Mouse (Mus musculus) CD4-positive, CD25-positive, alpha-beta regulatory T cell, adult 2 months (primary cell): Measurements from ENCODE around the gene Snw1.
"Not testable (repeated sequence)": the region's sequence is repeated elsewhere in the genome, so short reads cannot be mapped to it uniquely, and the experiment has no call there.

ENCODE experiments used
- DNase-seq: peaks from one replicate; pipeline ENCODE4 v3.0.0-alpha.2; 2012; ENCODE audit warnings: low read depth, low spot score

Gene Snw1

DNA sequence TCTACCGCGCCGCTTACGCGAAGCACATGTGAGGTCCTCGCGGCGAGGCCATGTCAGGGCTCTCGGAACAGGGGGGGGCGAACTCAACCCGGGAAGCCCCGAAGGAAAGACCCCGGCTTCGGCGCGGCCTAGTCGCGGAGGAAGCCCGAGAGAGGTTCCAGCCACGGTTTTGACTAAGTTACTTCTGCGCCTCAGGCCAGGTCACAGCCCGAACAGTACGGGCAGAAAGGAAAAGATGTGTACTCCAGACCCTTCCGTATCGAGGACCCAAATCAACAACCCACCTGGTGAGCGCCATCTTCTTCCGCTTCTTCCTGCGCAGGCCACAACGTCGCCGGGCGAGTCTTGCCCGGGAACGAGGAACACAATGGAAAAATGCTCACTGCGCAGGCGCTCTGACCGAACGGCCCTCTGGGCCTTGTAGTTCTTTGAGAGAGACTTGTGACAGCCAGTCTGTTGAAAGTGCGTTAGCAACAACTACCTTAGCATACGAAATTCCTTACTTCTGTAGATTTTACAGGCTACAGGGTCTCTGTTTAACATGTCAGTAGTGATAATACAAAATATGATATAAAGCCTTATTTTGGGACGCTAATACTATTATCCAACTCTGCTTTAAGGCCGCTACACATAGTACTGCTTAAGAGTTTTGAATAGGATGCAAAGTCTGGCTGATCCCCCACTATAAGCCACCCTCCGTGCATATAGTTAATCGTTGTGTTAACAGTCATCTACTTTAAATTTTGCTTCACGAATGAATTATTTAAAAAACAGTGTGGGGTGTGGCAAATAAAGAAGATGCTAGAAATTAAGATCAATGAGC lies at the start of gene Snw1:
Gene Snw1 (minus strand): TSS at position 311 of the 823 bp plus-strand sequence.
- peak; percentile 97 for DNase-seq

DNA sequence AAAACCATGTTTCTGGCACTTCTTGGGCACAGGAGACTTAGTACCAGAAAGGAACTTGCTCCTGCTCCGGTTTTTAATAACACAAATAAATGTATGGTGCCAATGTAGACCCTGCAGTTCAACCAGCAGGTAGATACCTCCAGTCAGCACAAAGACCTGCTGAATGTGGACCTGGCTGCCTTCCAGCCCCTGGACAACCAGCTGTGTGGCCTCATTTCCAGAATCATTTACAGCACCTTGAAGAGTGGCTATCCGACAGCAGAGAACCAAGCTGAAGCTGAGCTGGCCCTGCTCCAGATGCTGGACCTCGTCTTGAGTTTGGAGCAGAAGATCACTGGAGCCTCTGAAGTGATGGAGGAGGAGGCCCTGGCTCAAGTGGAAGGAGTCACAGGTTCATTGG lies 47.5 kb upstream of the Snw1 start:
- DNase-seq, result not testable (repeated sequence)

- not testable (repeated sequence) for DNase-seq
These were observed 41.9 kb upstream of the Snw1 start, which contains the start of gene Gm8300 for GRCm38 (mm10) chr12:87514016-87514415. Gene Gm8300 (plus strand): TSS chr12:87514316.

DNA sequence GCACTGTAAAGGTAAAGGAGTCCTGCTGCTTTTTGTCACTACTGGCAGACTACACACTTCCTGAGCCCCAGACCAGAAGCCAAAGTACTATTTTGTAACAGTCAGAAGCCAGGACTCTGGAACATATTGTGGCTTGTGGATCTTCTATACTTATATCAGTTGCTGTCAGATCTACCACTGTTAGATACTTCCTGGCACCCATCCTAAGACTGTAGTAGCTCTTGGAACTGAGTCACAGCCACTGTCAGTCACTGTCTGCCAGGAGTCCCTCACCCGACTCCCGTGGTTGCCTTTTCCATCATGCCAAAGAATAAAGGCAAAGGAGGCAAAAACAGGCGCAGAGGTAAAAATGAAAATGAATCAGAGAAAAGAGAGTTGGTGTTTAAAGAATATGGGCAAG lies 22.3 kb upstream of the Snw1 start, which contains the start of gene Gm5788:
Gene Gm5788 (plus strand): TSS at position 301 of the 400 bp plus-strand sequence.
- not testable (repeated sequence) for DNase-seq

- DNase-seq, result not testable (repeated sequence)
These were observed 16.6 kb upstream of the Snw1 start for GRCm38 (mm10) chr12:87488683-87489082.

DNA sequence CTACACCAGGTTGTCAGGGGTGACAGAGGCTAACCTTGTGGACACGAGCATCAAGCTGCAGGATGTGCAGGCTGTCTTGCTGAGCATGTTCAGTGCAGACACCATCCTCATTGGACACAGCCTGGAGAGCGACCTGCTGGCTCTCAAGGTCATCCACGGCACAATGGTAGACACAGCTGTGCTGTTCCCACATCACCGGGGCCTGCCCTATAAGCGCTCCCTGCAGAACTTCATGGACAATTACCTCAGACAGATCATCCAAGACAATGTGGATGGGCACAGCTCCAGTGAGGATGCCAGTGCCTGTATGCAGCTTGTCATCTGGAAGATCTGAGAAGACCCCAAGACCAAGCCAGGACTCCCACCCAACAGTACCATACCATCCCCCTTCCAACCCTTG lies 10.4 kb upstream of the Snw1 start:
- DNase-seq, result not testable (repeated sequence)

DNA sequence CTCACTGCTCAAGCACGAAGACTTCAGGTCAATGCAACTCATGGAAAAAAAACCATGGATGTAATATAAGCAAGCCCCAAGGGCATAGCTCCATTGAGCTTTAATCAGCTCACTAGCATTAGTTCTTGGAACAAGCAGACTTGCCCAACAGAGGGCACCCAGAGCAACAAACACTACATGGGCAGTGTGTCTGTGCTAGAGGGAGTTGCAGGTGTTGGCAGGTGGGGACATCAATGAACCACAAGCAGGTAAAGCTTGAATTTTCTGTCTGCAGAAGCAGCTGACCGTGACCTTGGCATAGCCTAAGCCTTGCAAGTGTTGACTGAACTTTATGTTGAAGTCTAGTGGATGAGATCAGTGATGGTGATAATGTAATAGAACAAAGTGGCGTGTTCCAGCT lies 2.7 kb upstream of the Snw1 start:
- DNase-seq, result no peak

DNA sequence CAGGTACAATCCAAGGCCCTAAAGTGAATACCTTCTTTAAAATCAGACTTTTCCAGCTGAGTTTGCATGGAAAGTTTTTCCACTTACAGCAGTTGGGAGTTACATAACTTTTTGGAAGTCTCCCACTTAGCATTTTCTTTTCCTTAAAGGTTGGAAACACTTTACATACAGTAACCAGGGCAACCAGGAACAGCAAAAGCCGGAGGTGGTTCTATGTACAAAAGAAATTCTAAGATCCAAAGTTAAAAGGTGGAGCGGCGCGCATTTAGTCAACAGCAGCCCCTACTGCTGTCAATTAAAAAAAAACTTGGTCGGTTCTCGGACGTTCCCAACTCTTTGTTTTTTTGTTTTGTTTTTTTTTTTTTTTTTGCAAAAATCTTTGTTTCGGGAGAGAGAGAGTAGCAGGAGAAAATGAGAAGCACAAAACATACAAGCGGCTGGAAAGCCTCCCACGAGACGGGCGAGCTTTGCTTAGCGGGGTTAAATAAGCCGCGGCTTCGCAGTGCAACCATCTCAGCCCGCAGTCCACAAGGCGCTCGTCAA lies 582 bp downstream of the Snw1 start:
- no peak for DNase-seq

DNA sequence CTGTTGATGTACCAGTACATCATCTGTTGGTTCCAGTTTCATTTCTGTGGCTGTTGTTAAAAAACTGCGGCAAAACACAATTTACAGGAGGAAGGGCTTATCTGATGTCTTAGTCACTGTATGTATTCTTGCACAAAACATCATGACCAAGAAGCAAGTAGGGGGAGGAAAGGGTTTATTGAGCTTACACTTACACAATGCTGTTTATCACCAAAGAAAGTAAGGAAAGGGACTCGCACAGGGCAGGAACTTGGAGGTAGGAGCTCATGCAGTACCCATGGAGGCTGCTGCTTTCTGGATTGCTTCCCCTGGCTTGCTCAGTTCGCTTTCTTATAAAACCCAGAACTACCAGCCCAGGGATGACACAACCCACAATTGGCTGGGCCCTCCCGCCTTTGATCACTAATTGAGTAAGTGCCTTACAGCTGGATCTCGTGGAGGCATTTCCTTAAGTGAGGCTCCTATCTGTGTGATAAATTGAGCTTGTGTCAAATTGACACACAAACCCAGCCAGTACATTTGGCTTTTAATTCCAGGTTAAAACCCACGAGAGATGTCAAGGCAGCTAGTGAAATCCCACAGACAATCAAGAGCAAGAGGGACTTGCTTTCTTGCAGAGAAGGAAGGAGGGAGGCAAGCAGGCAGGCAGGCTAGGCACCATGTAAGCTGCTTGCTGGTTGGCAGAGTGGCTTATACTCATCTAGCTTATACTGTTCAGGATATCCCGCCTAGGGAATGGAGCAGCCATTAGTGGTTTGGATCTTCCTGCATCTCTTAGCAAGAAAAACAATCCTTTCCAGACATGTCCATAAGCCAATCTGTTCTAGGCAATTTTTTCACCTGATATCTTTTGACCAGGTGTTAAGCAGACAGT lies 1.6 kb downstream of the Snw1 start:
- DNase-seq, result peak; percentile 32

GRCm38 (mm10) chr12:87464678-87465297 lies 7.3 kb downstream of the Snw1 start:
- no peak for DNase-seq

GRCm38 (mm10) chr12:87449456-87449855 lies 22.6 kb downstream of the Snw1 start:
- no peak for DNase-seq

- DNase-seq, result no peak
These were observed 27.9 kb downstream of the Snw1 start for GRCm38 (mm10) chr12:87444211-87444610.

DNA sequence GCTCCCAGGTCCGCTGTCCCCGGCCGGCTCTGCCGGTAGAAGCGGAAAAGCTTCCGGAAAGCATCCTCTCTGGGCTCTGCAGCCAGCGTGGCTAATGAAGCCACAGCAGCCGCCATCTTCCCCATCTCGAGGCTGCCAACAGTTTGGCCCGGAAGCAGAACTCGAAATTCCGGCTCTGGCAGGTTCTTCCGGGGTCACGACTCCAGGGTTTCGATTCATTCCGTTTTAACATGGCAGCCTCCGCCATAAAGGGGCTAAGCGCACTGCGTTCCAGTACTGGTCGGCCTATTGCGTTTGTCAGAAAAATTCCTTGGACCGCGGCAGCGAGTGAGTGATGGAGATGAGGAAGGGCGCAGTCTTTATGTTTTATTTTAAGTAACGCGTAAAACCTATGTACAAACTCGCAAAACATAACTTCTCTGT lies 28.4 kb downstream of the Snw1 start, which contains the start of the genes Slirp and Alkbh1:
Gene Slirp (plus strand): TSS at position 197 of the 423 bp plus-strand sequence.
Gene Alkbh1 (minus strand): TSS at position 318 of the 423 bp plus-strand sequence.
- DNase-seq, result peak; percentile 93

DNA sequence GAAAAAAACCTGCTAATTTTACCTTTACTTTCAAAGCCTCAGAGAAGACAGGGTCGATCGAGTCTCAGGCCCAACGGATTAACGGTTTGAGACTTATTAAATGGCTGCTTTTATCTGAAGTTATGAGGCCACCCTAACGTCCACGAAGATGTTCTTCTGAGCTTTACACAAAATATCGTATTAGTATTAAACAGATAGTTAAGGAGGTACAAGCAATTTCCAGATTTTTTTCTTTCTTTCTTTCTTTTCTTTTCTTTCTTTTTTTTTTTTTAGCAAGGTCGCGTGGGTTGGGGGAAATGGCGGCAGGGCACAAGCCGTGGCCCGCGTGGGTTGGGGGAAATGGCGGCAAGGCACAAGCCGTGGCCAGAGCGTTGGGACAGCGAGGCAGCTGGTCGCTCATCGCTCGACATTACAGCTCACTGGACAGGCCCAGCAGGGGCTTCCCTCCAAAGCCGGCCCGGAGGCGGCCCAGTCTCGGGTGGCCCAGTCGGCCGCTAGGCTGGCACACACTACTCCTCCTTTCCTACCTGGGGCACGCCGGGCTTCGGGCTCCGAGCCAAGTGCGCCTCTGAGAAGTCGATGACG lies 28.9 kb downstream of the Snw1 start:
- peak; percentile 69 for DNase-seq

DNA sequence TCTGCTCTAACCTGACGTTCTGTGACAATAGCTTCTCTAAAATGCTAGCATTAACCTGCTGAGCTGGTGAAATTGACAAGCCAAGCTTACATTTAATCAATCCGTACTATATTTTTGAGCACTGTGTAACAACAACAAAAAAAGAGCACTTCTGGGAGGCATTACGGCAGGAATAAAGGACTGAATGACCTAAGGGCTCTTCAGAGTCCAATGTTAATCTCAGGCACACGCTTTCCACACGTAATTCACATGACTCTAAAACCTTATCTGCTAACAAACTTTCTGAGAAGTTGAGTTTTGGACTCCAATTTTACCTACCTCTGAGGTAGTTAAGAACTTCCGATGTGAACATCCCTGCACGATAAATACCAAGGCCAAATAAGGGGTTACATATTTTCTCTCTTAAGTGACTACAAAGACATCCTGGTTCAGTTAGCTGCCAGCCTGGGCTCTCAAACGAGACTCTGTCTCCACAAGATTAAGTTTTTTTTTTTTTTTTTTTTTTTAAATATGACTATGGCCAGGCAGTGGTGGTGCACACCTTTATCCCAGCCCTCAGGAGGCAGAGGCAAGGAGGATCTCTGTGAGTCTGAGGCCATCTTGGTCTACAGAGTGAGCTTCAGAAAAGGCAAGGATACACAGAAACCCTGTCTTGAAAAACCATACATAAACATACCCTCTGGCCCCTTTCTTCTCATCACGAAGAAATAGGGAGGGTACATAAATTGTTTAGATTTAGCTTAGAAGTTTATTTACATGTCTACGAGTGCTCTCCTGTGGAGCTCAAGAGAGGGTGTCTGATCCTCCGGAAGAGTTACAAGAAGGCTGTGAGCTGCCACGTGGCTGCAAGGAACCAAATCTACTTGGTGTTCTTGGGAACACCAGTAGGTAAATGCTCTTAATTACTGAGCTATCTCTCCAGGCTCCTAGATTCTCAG lies 29.6 kb downstream of the Snw1 start:
- DNase-seq, result peak; percentile 29

- DNase-seq, result no peak
These were observed 43.2 kb downstream of the Snw1 start for GRCm38 (mm10) chr12:87428885-87429284.

DNA sequence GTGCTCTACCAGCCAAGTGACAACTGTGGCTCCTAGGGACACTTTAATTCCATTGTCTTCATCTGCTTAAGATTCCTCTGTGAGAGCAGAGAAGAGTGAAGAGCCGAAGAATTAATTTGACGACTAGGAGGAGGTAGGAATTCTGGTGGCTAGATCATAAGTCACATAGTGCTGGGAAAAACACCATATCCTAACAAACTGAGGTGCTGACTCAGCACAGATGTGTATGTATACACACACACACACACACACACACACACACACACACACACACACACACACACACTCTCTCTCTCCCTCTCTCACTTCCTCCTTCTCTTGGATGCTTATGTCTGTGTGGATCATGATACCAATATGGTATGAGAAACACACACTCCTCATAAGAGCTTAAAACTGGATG lies 43.8 kb downstream of the Snw1 start:
- DNase-seq, result no peak

- DNase-seq, result no peak
These were observed 45.6 kb downstream of the Snw1 start for GRCm38 (mm10) chr12:87426354-87427031.

DNA sequence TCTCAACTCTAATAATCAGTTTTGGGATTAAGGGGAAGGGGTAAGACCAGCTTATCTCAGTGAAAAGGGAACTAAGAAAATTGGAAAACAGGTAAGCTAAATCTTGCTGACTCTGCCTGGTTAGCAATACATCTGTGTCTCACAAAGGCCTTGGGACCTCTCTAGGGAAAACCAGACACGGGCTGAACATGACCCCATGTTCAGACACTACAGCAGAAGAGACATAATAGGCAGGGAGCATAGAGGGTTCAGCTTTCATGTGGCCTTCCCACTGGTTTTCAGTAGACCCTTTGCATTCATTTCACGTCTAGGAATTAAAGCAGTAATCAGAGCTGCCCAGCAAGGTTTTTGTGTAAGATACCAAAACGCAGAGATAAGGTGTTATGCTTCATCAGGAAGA lies 47.6 kb downstream of the Snw1 start:
- no peak for DNase-seq
